In the genomic region with DNA sequence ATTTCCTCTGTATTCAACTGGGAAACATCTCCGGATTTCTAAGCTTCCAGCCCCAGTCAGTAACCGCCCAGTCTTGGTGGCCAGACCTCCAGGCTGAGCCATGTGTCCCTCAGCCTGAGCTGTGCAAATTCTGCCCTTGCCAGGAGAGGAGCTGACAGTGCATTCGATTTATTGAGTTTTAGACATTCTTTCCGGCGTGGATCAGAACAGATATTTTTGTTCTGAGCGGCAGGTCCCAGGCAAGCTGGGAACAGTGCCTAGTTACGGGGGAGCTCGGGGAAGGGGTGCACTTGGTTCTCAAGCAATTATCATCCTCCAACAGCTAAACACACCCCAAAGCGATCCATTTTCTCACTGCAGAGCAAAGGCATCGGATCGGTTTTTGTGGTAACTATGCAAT, we compare ENCODE assay signal across 24 mouse cellular contexts. TPM values are rescaled to one million over a fixed set of nuclear protein-coding genes. Genes with fewer than 3 reads are reported as not detected.
A peak's percentile ranks its signal among the peaks of the same experiment; 100 is the strongest.
DNase-seq lines count a peak whose midpoint lies in the region; ATAC-seq lines count a peak whose summit lies in the region.
"Had no signal": no experiment of that assay in that cellular context is flagged by ENCODE, and none has a peak within 500 bp of the region (broad histone marks: within the 10 kb centered on the region; RNA-seq: fewer than 3 reads in every experiment).

No protein-coding gene starts in this region.

- no peak for ATAC-seq in hindbrain, embryonic 13.5 days (ENCODE audit: low FRiP score)
- ATAC-seq: forebrain, embryonic 16.5 days had no signal

- no peak overlapping the region for H3K9ac ChIP-seq in hindbrain, embryonic 13.5 days
- H3K9ac ChIP-seq: neural tube, embryonic 13.5 days had no signal

- no peak overlapping the region for H3K4me3 ChIP-seq in hindbrain, embryonic 13.5 days
- H3K4me3 ChIP-seq: gastrocnemius, adult 2 months; neural tube, embryonic 13.5 days had no signal

- 0 out of 2 replicates have a peak, but pooled peaks cover 15% of the 10 kb centered on the region for H3K27me3 ChIP-seq in hindbrain, embryonic 13.5 days
- H3K27me3 ChIP-seq: neural tube, embryonic 13.5 days had no signal

- H3K9me3 ChIP-seq in hindbrain, embryonic 13.5 days, result no peaks in the 10 kb centered on the region
- H3K9me3 ChIP-seq: neural tube, embryonic 13.5 days had no signal

- DNase-seq in left cerebral cortex, postnatal 25 days (ENCODE audit: low spot score in 2 of 2), result peak; percentile 22 to 29
- no peak for DNase-seq in left cerebral cortex, adult 11 months (ENCODE audit: low spot score)
- DNase-seq in adrenal gland, postnatal 10 days, result peak; percentile 47
- peak; percentile 44 to 51 for DNase-seq in adrenal gland, postnatal 36 days
- peak; percentile 56 to 58 for DNase-seq in layer of hippocampus, postnatal 36 days
- DNase-seq in lung, adult 18-20 months, result no peak
- DNase-seq: cerebellum, adult 9-10 months; gastrocnemius, adult 2 months; heart, postnatal 10 days; kidney, adult 8-10 months; kidney, postnatal 14 days; lung, postnatal 14 days; midbrain, embryonic 14.5 days; right cerebral cortex, adult 18-20 months; thymus, adult 18-20 months had no signal

- intact Hi-C loops in left cerebral cortex, postnatal 25 days (cut with DNase I), result no loop called here

- H3K4me1 ChIP-seq in hindbrain, embryonic 13.5 days (replicated peaks), result peaks cover 14% of the 10 kb centered on the region

- H3K36me3 ChIP-seq in hindbrain, embryonic 13.5 days, result no peaks in the 10 kb centered on the region
- H3K36me3 ChIP-seq: neural tube, embryonic 13.5 days had no signal

- no peak overlapping the region for H3K4me2 ChIP-seq in hindbrain, embryonic 13.5 days
- H3K4me2 ChIP-seq: heart, embryonic 11.5 days; neural tube, embryonic 13.5 days had no signal

- H3K27ac ChIP-seq in hindbrain, embryonic 13.5 days, result no peak overlapping the region
- H3K27ac ChIP-seq: gastrocnemius, adult 2 months; neural tube, embryonic 13.5 days had no signal

- whole genome bisulfite sequencing in hindbrain, embryonic 13.5 days, result 71% methylated on average over 11 of the region's 11 CpGs

RNA-seq across cellular contexts. Expression of a gene that starts 9.2 kb away (rescaled TPM):
- total RNA-seq in left cerebral cortex, postnatal 25 days (2021), result not detected
- 1,000 to 10,000 TPM in 1 of 2 experiments, 100 to 1,000 TPM in 1; 954 to 1,859 TPM for total RNA-seq in adrenal gland, postnatal 10 days (2021)
- total RNA-seq in adrenal gland, postnatal 36 days (2021), result 100 to 1,000 TPM; 816 to 818 TPM
- total RNA-seq in layer of hippocampus, postnatal 36 days (2021), result not detected
- polyA plus RNA-seq in hindbrain, embryonic 13.5 days (2015; fragmentation: Nextera tagmentation; extraction: Ambion mirVana), result not detected in 2 replicates
- total RNA-seq: granulocyte monocyte progenitor cell, adult 5-6 weeks; megakaryocyte, adult 5-6 weeks had no signal
- polyA plus RNA-seq: forebrain, embryonic 16.5 days; heart, embryonic 11.5 days; hindbrain, embryonic 11.5 days; midbrain, embryonic 14.5 days; neural tube, embryonic 13.5 days had no signal

RNA-seq across cellular contexts. Expression of a gene that starts 24.3 kb away (rescaled TPM):
- under 1 TPM in 1 of 2 experiments, not detected in 1; 0.14 TPM for total RNA-seq in left cerebral cortex, postnatal 25 days (2021)
- under 1 TPM; 0.24 to 0.33 TPM for total RNA-seq in adrenal gland, postnatal 10 days (2021)
- under 1 TPM; 0.10 TPM for total RNA-seq in adrenal gland, postnatal 36 days (2021)
- not detected for total RNA-seq in layer of hippocampus, postnatal 36 days (2021)
- 0.05 and 0.08 TPM in 2 replicates for polyA plus RNA-seq in hindbrain, embryonic 13.5 days (2015; fragmentation: Nextera tagmentation; extraction: Ambion mirVana)
- total RNA-seq: granulocyte monocyte progenitor cell, adult 5-6 weeks; megakaryocyte, adult 5-6 weeks had no signal
- polyA plus RNA-seq: forebrain, embryonic 16.5 days; limb, embryonic 14.5 days; midbrain, embryonic 14.5 days; spleen, adult 2 months had no signal

Comparison
In these comparisons a context has a peak if more than half of its experiments do, and no peak if none do; other contexts are left out.
1. DNase-seq: peak in left cerebral cortex, postnatal 25 days (2 of 2), adrenal gland, postnatal 10 days (single experiment), adrenal gland, postnatal 36 days (2 of 2) and layer of hippocampus, postnatal 36 days (2 of 2); none in left cerebral cortex, adult 11 months (single experiment) and lung, adult 18-20 months (0 of 2).
2. RNA of a gene that starts 9.2 kb away (total RNA-seq): 954 to 1,859 TPM in adrenal gland, postnatal 10 days and 816 to 818 TPM in adrenal gland, postnatal 36 days; not detected in left cerebral cortex, postnatal 25 days and not detected in layer of hippocampus, postnatal 36 days; every median in the first group is over 100 times any median in the second.